Mouse (Mus musculus): Measurements from ENCODE around the gene D6Ertd527e. TPM values are rescaled to one million over a fixed set of nuclear protein-coding genes. Genes with fewer than 3 reads are reported as not detected.

D6Ertd527e gene
- total and polyA plus RNA-seq, 2 experiments from 2014 or later = 0.08 TPM; not detected in 1

- no peak for DNase-seq (ENCODE audit: low spot score)
- no peak for ATAC-seq (ENCODE audit: insufficient read depth, low read depth)
- H3K27me3 ChIP-seq (ENCODE audit: control insufficient read depth, insufficient read depth, low read length) = no peaks in the 10 kb centered on the region
- H3K4me3 ChIP-seq (ENCODE audit: low read depth, low read length) = no peak overlapping the region
- no peak overlapping the region; the same call in 1 of the 2 replicates for H3K27ac ChIP-seq (ENCODE audit: low read depth)
- no peak overlapping the region for H3K9ac ChIP-seq (replicated peaks; ENCODE audit: low read depth, low read length)
- no peak for TF ChIP-seq CTCF (IDR thresholded peaks at IDR 0.05; ENCODE audit: low read depth)
- TF ChIP-seq EP300 (IDR thresholded peaks at IDR 0.05; ENCODE audit: low read depth) = no peak
- no peaks in the 10 kb centered on the region for H3K9me3 ChIP-seq (replicated peaks; ENCODE audit: control insufficient read depth, low read length)
- no peak overlapping the region for H3K4me2 ChIP-seq (ENCODE audit: low read depth, low read length)
- 45% methylated on average over 4 of the region's 4 CpGs for WGBS
- H3K36me3 ChIP-seq (replicated peaks; ENCODE audit: control insufficient read depth, insufficient read depth, low read length) = no peaks in the 10 kb centered on the region
- H3K4me1 ChIP-seq (ENCODE audit: control insufficient read depth, insufficient read depth) = 0 out of 2 replicates have a peak, but pooled peaks cover 3% of the 10 kb centered on the region
These were observed 15.4 kb downstream of the D6Ertd527e start for GRCm38 (mm10) chr6:87119975-87120374.

- DNase-seq (ENCODE audit: low spot score) = no peak
- Histone ChIP-seq H3K9me3 (replicated peaks; ENCODE audit: control insufficient read depth, low read length) (no peaks in the 10 kb centered on the region), H3K27ac (ENCODE audit: low read depth) (no peak overlapping the region), H3K4me3 (ENCODE audit: low read depth, low read length) (no peak overlapping the region), H3K4me1 (ENCODE audit: control insufficient read depth, insufficient read depth) (0 out of 2 replicates have a peak, but pooled peaks cover 3% of the 10 kb centered on the region), H3K4me2 (ENCODE audit: low read depth, low read length) (no peak overlapping the region), H3K36me3 (replicated peaks; ENCODE audit: control insufficient read depth, insufficient read depth, low read length) (no peaks in the 10 kb centered on the region), H3K9ac (replicated peaks; ENCODE audit: low read depth, low read length) (no peak overlapping the region), H3K27me3 (ENCODE audit: control insufficient read depth, insufficient read depth, low read length) (no peaks in the 10 kb centered on the region)
- 86% methylated on average over 6 of the region's 6 CpGs for WGBS
- no peak for TF ChIP-seq CTCF (IDR thresholded peaks at IDR 0.05; ENCODE audit: low read depth)
- no peak for TF ChIP-seq EP300 (IDR thresholded peaks at IDR 0.05; ENCODE audit: low read depth)
- no peak for ATAC-seq (ENCODE audit: insufficient read depth, low read depth)
These were observed 16.1 kb downstream of the D6Ertd527e start for GRCm38 (mm10) chr6:87120661-87121060.

GRCm38 (mm10) chr6:87121961-87122360 is 17.4 kb downstream of the D6Ertd527e start:
- no peaks in the 10 kb centered on the region for H3K36me3 ChIP-seq (replicated peaks; ENCODE audit: control insufficient read depth, insufficient read depth, low read length)
- no peak overlapping the region for H3K27ac ChIP-seq (ENCODE audit: low read depth)
- H3K4me2 ChIP-seq (ENCODE audit: low read depth, low read length) = no peak overlapping the region
- 57% methylated on average over 7 of the region's 7 CpGs for WGBS
- DNase-seq (ENCODE audit: low spot score) (no peak), ATAC-seq (ENCODE audit: insufficient read depth, low read depth) (no peak)
- 0 out of 2 replicates have a peak, but pooled peaks cover 3% of the 10 kb centered on the region for H3K4me1 ChIP-seq (ENCODE audit: control insufficient read depth, insufficient read depth)
- H3K27me3 ChIP-seq (ENCODE audit: control insufficient read depth, insufficient read depth, low read length) = no peaks in the 10 kb centered on the region
- no peak overlapping the region for H3K4me3 ChIP-seq (ENCODE audit: low read depth, low read length)
- no peak overlapping the region for H3K9ac ChIP-seq (replicated peaks; ENCODE audit: low read depth, low read length)
- H3K9me3 ChIP-seq (replicated peaks; ENCODE audit: control insufficient read depth, low read length) = no peaks in the 10 kb centered on the region
- TF ChIP-seq EP300 (IDR thresholded peaks at IDR 0.05; ENCODE audit: low read depth) (no peak), CTCF (IDR thresholded peaks at IDR 0.05; ENCODE audit: low read depth) (no peak)

- Histone ChIP-seq H3K9me3 (replicated peaks; ENCODE audit: control insufficient read depth, low read length) (no peaks in the 10 kb centered on the region), H3K4me2 (ENCODE audit: low read depth, low read length) (no peak overlapping the region), H3K27me3 (ENCODE audit: control insufficient read depth, insufficient read depth, low read length) (no peaks in the 10 kb centered on the region), H3K27ac (ENCODE audit: low read depth) (no peak overlapping the region), H3K4me3 (ENCODE audit: low read depth, low read length) (no peak overlapping the region), H3K9ac (replicated peaks; ENCODE audit: low read depth, low read length) (no peak overlapping the region), H3K36me3 (replicated peaks; ENCODE audit: control insufficient read depth, insufficient read depth, low read length) (no peaks in the 10 kb centered on the region), H3K4me1 (ENCODE audit: control insufficient read depth, insufficient read depth) (0 out of 2 replicates have a peak, but pooled peaks cover 3% of the 10 kb centered on the region)
- no peak for DNase-seq (ENCODE audit: low spot score)
- WGBS = 81% methylated on average over 6 of the region's 6 CpGs
- TF ChIP-seq EP300 (IDR thresholded peaks at IDR 0.05; ENCODE audit: low read depth) (no peak), CTCF (IDR thresholded peaks at IDR 0.05; ENCODE audit: low read depth) (no peak)
- ATAC-seq (ENCODE audit: insufficient read depth, low read depth) = no peak
These were observed 18.9 kb downstream of the D6Ertd527e start for GRCm38 (mm10) chr6:87123406-87123805.

GRCm38 (mm10) chr6:87123973-87124372 is 19.4 kb downstream of the D6Ertd527e start:
- no peaks in the 10 kb centered on the region for H3K9me3 ChIP-seq (replicated peaks; ENCODE audit: control insufficient read depth, low read length)
- no peaks in the 10 kb centered on the region for H3K36me3 ChIP-seq (replicated peaks; ENCODE audit: control insufficient read depth, insufficient read depth, low read length)
- H3K4me1 ChIP-seq (ENCODE audit: control insufficient read depth, insufficient read depth) = 0 out of 2 replicates have a peak, but pooled peaks cover 3% of the 10 kb centered on the region
- ATAC-seq (ENCODE audit: insufficient read depth, low read depth) (no peak), DNase-seq (ENCODE audit: low spot score) (no peak)
- no peak overlapping the region for H3K4me3 ChIP-seq (ENCODE audit: low read depth, low read length)
- no peak overlapping the region for H3K9ac ChIP-seq (replicated peaks; ENCODE audit: low read depth, low read length)
- no peak for TF ChIP-seq CTCF (IDR thresholded peaks at IDR 0.05; ENCODE audit: low read depth)
- no peak for TF ChIP-seq EP300 (IDR thresholded peaks at IDR 0.05; ENCODE audit: low read depth)
- no peaks in the 10 kb centered on the region for H3K27me3 ChIP-seq (ENCODE audit: control insufficient read depth, insufficient read depth, low read length)
- 72% methylated on average over 4 of the region's 4 CpGs for WGBS
- no peak overlapping the region for H3K27ac ChIP-seq (ENCODE audit: low read depth)
- H3K4me2 ChIP-seq (ENCODE audit: low read depth, low read length) = no peak overlapping the region
